Comparison of ENCODE assay signal across 9 mouse cellular contexts in genomic region chr10:24777916-24778642, GRCm38 (mm10).
DNase-seq lines count a peak whose midpoint lies in the region; ATAC-seq and TF ChIP-seq lines count a peak whose summit lies in the region.
"Had no signal": no experiment of that assay in that cellular context is flagged by ENCODE, and none has a peak within 500 bp of the region (broad histone marks: within the 10 kb centered on the region; RNA-seq: fewer than 3 reads in every experiment).

No protein-coding gene starts in this region.

- no peak for TF ChIP-seq CTCF in lung, postnatal 0 days (IDR thresholded peaks at IDR 0.05)
- no peak for TF ChIP-seq CTCF in heart, adult 2 months (IDR thresholded peaks at IDR 0.05)
- TF ChIP-seq CTCF in testis, adult 2 months (IDR thresholded peaks at IDR 0.05; ENCODE audit: control insufficient read depth, insufficient read depth, insufficient replicate concordance, low read depth, low read length) = no peak
- no peak for TF ChIP-seq CTCF in layer of hippocampus, adult 2 months (conservative IDR thresholded peaks at IDR 0.05)

- no peaks in the 10 kb centered on the region for H3K79me2 ChIP-seq in heart, adult 2 months (replicated peaks; ENCODE audit: control insufficient read depth, insufficient read depth, low read length)

- H3K4me2 ChIP-seq in lung, postnatal 0 days (replicated peaks; ENCODE audit: low read depth, low read length) = peak overlapping the region; percentile 20; the same call in 1 of the 2 replicates

- peak; percentile 35 for DNase-seq in lung, postnatal 0 days (ENCODE audit: low spot score)
- no peak for DNase-seq in lung, postnatal 25 days (ENCODE audit: low spot score)
- peak; percentile 39 to 56 for DNase-seq in heart, adult 2 months
- peak; percentile 88 for DNase-seq in kidney, postnatal 10 days
- DNase-seq in layer of hippocampus, adult 2 months (ENCODE audit: low spot score in 2 of 2) = no peak
- no peak for DNase-seq in liver
- no peak for DNase-seq in spleen, postnatal 10 days (ENCODE audit: low spot score in 2 of 2)

- H3K36me3 ChIP-seq in lung, postnatal 0 days (ENCODE audit: insufficient read depth, low read length) = no peaks in the 10 kb centered on the region
- H3K36me3 ChIP-seq in heart, adult 2 months (ENCODE audit: control insufficient read depth, insufficient read depth, low read length) = no peaks in the 10 kb centered on the region
- H3K36me3 ChIP-seq in testis, adult 2 months (ENCODE audit: control insufficient read depth, insufficient read depth, low read length) = no peaks in the 10 kb centered on the region

- no peak for ATAC-seq in lung, postnatal 0 days

- TF ChIP-seq POLR2A in heart, adult 2 months (IDR thresholded peaks at IDR 0.05; ENCODE audit: insufficient read depth, low read depth, low read length) = no peak
- no peak for TF ChIP-seq POLR2A in testis, adult 2 months (IDR thresholded peaks at IDR 0.05; ENCODE audit: control insufficient read depth, low read depth, low read length)

- H3K27ac ChIP-seq in lung, postnatal 0 days (ENCODE audit: low read length) = no peak overlapping the region
- peak overlapping the region; percentile 23; the same call in 1 of the 2 replicates for H3K27ac ChIP-seq in heart, adult 2 months
- H3K27ac ChIP-seq in testis, adult 2 months (ENCODE audit: control insufficient read depth, insufficient read depth, low read depth, low read length) = peak overlapping the region; percentile 29; the same call in 1 of the 2 replicates
- no peak overlapping the region for H3K27ac ChIP-seq in layer of hippocampus, adult 2 months
- H3K27ac ChIP-seq: liver, embryonic 14.5 days had no signal

- H3K4me1 ChIP-seq in lung, postnatal 0 days (ENCODE audit: insufficient read depth, low read depth, low read length) = no peaks in the 10 kb centered on the region
- H3K4me1 ChIP-seq in heart, adult 2 months (ENCODE audit: control insufficient read depth, insufficient read depth, low read length) = no peaks in the 10 kb centered on the region
- H3K4me1 ChIP-seq in testis, adult 2 months (ENCODE audit: control insufficient read depth, insufficient read depth, low read length) = no peaks in the 10 kb centered on the region

- intact Hi-C loops in heart, adult 2 months (cut with DNase I) = no loop called here

- 65% methylated on average over 14 of the region's 14 CpGs for WGBS in lung, postnatal 0 days
- WGBS in heart, adult 2 months = 71% methylated on average over 14 of the region's 14 CpGs

- no peak overlapping the region for H3K4me3 ChIP-seq in lung, postnatal 0 days (ENCODE audit: low read depth, low read length)
- no peak overlapping the region for H3K4me3 ChIP-seq in heart, adult 2 months
- H3K4me3 ChIP-seq in testis, adult 2 months (ENCODE audit: control insufficient read depth, low read depth, low read length) = peak overlapping the region; percentile 13; the same call in 1 of the 2 replicates
- H3K4me3 ChIP-seq in layer of hippocampus, adult 2 months = no peak overlapping the region

- no peaks in the 10 kb centered on the region for H3K9me3 ChIP-seq in lung, postnatal 0 days (ENCODE audit: low read length)

- H3K27me3 ChIP-seq in lung, postnatal 0 days (replicated peaks; ENCODE audit: insufficient read depth, low read length) = no peaks in the 10 kb centered on the region
- no peaks in the 10 kb centered on the region for H3K27me3 ChIP-seq in heart, adult 2 months (ENCODE audit: control insufficient read depth, insufficient read depth, low read length)
- H3K27me3 ChIP-seq in testis, adult 2 months (ENCODE audit: control insufficient read depth, insufficient read depth, low read length) = no peaks in the 10 kb centered on the region

- no peak overlapping the region for H3K9ac ChIP-seq in lung, postnatal 0 days (replicated peaks; ENCODE audit: low read depth)
- no peak overlapping the region for H3K9ac ChIP-seq in heart, adult 2 months (ENCODE audit: low read depth, low read length)
- H3K9ac ChIP-seq: liver, embryonic 14.5 days had no signal

- TF ChIP-seq EP300 in lung, postnatal 0 days (IDR thresholded peaks at IDR 0.05) = no peak
- TF ChIP-seq EP300 in heart, adult 2 months (IDR thresholded peaks at IDR 0.05; ENCODE audit: insufficient read depth, low read depth, low read length) = no peak

Comparison
In these comparisons a context has a peak if more than half of its experiments do, and no peak if none do; other contexts are left out.
1. DNase-seq: peak in lung, postnatal 0 days (single experiment), heart, adult 2 months (2 of 2) and kidney, postnatal 10 days (single experiment); none in lung, postnatal 25 days (single experiment), layer of hippocampus, adult 2 months (0 of 2), liver (single experiment) and spleen, postnatal 10 days (0 of 2).
2. H3K27ac ChIP-seq: peak in heart, adult 2 months (single experiment) and testis, adult 2 months (single experiment); none in lung, postnatal 0 days (single experiment) and layer of hippocampus, adult 2 months (single experiment).